Mouse (Mus musculus) C2C12 (cell line): ENCODE measurements around the gene Tbl1xr1. TPM values are rescaled to one million over a fixed set of nuclear protein-coding genes. Genes with fewer than 3 reads are reported as not detected.

Experiments used
- H3K27me3 ChIP-seq: one replicate; pipeline ENCODE4 v1.6.1; 2011; ENCODE audit not compliant: control insufficient read depth, insufficient read depth, insufficient read length
- H3K36me3 ChIP-seq: one replicate; pipeline ENCODE4 v1.6.1; 2011; ENCODE audit not compliant: control insufficient read depth, insufficient read depth
- H3K4me3 ChIP-seq: one replicate; pipeline ENCODE4 v1.5.1; 2011; ENCODE audit warnings: mild to moderate bottlenecking, control low read depth; ENCODE audit not compliant: poor library complexity, insufficient read depth, severe bottlenecking
- H3K79me2 ChIP-seq: one replicate; pipeline ENCODE4 v1.6.1; 2011; ENCODE audit not compliant: control insufficient read depth, insufficient read depth
- H3K79me3 ChIP-seq: one replicate; pipeline ENCODE4 v1.6.1; 2011; ENCODE audit warnings: low read depth, control low read depth
- H3ac ChIP-seq: one replicate; pipeline ENCODE3; 2011; ENCODE audit warnings: low read depth; ENCODE audit not compliant: control insufficient read depth, insufficient read length
- CEBPB ChIP-seq: IDR thresholded peaks from one replicate; pipeline ENCODE4 v1.6.1; 2011; ENCODE audit warnings: low read depth, mild to moderate bottlenecking, control low read depth, moderate library complexity
- CTCF ChIP-seq: IDR thresholded peaks from one replicate; pipeline ENCODE4 v1.5.1; 2011; ENCODE audit not compliant: control insufficient read depth, insufficient read depth, insufficient read length
- FOSL1 ChIP-seq: IDR thresholded peaks from one replicate; pipeline ENCODE4 v1.8.0; 2011; ENCODE audit warnings: mild to moderate bottlenecking, low read length; ENCODE audit not compliant: poor library complexity, insufficient read depth, severe bottlenecking
- MAX ChIP-seq: IDR thresholded peaks from one replicate; pipeline ENCODE4 v1.6.1; 2011; ENCODE audit warnings: mild to moderate bottlenecking, control low read depth
- MYOD1 ChIP-seq: IDR thresholded peaks from one replicate; pipeline ENCODE4 v1.6.1; 2011; ENCODE audit warnings: low read depth; ENCODE audit not compliant: control insufficient read depth, insufficient read length
- MYOG ChIP-seq: IDR thresholded peaks from one replicate; pipeline ENCODE4 v1.6.1; 2011; ENCODE audit not compliant: control insufficient read depth, insufficient read length; ENCODE audit errors: extremely low read depth
- USF1 ChIP-seq: IDR thresholded peaks from one replicate; pipeline ENCODE4 v1.6.1; 2011; ENCODE audit warnings: low read depth, mild to moderate bottlenecking, control low read depth, moderate library complexity
- polyA plus RNA-seq: library from polyadenylated mRNA; unstranded; fragments of >200 nt; fragmentation: generic; extraction: Trizol; gene quantifications from one replicate; pipeline ENCODE4 v1.2.1, GENCODE M21; 2012; ENCODE audit warnings: missing spikeins

Gene Tbl1xr1
- polyA plus RNA-seq, 1 experiment: 6.1 TPM

DNA sequence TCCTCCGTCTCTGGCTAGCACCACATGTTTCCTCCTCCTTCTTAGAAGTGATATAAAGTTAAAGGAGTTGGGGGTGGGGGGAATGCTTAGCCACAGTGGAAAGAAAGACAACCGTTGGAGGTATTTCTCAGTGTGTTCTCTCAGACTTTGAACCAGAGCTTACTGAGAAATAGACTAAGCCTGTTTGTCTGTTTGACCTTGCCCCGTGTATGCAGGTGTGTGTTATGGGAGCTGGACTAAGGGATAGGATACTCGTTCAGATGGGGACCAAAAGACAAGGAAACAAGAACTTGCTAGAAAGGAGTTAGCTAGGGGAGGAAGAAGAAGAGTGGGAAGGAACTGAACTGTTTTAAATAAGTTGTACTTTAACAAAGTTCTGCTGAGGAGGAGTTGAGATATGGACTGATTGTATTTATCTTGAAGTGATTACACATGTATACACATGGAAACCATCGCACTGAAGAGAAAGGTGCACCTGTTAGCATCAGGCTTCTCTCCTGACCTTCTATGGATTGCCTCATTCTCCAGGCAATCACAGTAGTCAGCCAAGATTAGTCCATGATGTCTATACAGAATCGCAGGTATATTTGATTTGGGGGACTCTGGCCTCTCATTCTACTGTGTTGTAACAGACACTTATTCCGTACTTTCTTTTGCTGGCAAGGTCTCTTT lies 117.9 kb downstream of the Tbl1xr1 start:
- Histone ChIP-seq H3K36me3 (peaks cover 77% of the 10 kb centered on the region), H3K27me3 (no peaks in the 10 kb centered on the region), H3ac (no peak overlapping the region), H3K4me3 (no peak overlapping the region), H3K79me3 (no peaks in the 10 kb centered on the region), H3K79me2 (no peaks in the 10 kb centered on the region)
- TF ChIP-seq CTCF: no peak
- TF ChIP-seq CEBPB: no peak
- TF ChIP-seq FOSL1: no peak
- no peak for TF ChIP-seq USF1
- no peak for TF ChIP-seq MAX
- TF ChIP-seq MYOG: no peak
- TF ChIP-seq MYOD1: no peak

DNA sequence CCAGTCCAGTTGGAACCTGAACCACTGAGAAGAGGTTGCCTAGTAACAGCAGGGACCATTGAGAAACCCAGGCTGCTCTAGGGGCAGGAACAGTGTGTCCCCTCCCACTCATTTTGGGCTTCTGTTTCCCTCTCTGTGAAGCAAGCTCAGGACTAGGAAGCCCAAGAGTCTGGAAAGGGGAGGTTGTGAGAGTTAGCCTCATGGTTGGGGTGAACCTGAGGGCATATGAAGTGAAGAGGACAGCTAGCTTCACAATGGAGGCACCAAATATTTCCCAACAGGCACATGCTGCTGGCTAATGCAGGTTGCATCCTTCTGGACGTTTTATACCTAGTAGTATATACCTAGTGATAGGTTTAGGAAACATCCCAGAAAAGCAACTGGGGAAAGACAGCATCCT lies 122.3 kb downstream of the Tbl1xr1 start:
- TF ChIP-seq FOSL1: no peak
- TF ChIP-seq CTCF: no peak

DNA sequence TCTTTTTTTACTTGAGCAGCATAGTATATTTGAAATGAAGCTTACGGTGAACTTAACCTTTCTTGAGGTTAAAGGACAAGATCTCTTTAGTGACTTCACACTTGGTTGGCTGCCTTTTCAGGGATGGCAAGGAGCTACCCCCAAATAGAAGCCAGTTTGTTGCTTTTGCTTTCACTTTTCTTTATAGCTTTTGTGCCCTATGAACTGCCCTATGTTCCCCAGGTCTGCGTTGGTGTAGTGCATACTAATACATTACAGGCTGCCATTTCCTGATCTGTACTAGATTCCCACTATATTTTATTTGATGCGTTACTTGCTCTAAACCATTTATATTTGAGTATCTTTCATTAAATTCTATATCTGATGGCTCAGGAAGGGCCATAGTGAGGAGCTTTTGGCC lies 127.7 kb downstream of the Tbl1xr1 start:
- peaks cover 42% of the 10 kb centered on the region for H3K36me3 ChIP-seq

More for the DNA sequence above, 122.3 kb downstream of the Tbl1xr1 start:
- H3ac ChIP-seq: no peak overlapping the region
- H3K36me3 ChIP-seq: peaks cover 66% of the 10 kb centered on the region
- no peaks in the 10 kb centered on the region for H3K79me2 ChIP-seq
- H3K27me3 ChIP-seq: no peaks in the 10 kb centered on the region
- no peaks in the 10 kb centered on the region for H3K79me3 ChIP-seq
- no peak overlapping the region for H3K4me3 ChIP-seq

DNA sequence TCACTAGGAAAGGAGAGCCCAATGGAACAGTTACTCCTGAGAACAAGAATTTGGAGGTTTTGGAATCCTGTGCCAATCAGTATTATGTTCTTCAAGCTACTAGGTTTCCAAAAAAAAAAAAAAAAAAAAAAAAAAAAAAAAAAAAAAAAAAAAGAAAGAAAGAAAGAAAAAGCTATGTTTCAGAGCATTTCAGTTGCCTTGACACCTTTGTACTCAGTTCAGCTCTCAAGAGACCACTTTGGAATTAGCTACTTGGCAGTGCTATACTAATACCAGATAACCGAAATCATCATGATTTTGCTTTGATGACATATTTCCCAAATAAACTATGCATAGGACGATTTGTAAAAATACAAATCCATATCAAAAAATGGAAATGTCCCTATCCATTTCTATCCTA lies 145.1 kb downstream of the Tbl1xr1 start:
- TF ChIP-seq FOSL1 (no peak), CEBPB (no peak), MYOG (no peak), MYOD1 (no peak), USF1 (no peak), MAX (no peak), CTCF (no peak)
- Histone ChIP-seq H3K27me3 (no peaks in the 10 kb centered on the region), H3K36me3 (no peaks in the 10 kb centered on the region)

More for the DNA sequence above, 127.7 kb downstream of the Tbl1xr1 start:
- H3K4me3 ChIP-seq: no peak overlapping the region
- no peaks in the 10 kb centered on the region for H3K79me2 ChIP-seq
- H3ac ChIP-seq: no peak overlapping the region
- TF ChIP-seq CTCF (no peak), MYOD1 (no peak), USF1 (no peak), CEBPB (no peak), MAX (no peak), FOSL1 (no peak), MYOG (no peak)
- no peaks in the 10 kb centered on the region for H3K79me3 ChIP-seq
- H3K27me3 ChIP-seq: no peaks in the 10 kb centered on the region

DNA sequence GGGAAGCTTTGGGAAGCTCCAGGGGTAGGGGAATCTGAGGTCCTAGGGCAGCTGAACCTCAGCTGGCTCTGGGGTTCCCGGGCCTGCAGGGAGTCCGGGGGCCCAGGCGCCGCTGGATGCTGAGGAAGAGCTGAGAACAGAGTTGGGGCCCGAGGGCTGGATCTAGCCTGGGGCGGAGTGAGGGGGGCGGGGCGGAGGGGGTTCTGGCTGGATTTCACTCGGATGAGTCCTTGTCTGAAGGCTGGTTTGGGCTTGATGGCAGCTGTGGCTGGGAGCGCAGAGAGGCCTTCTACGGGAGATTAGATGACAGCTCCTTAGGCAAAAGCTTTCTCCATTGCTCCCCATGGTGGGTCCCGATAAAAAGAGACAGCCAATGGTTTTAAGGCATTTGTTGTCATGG lies 145.9 kb downstream of the Tbl1xr1 start:
- Histone ChIP-seq H3K79me2 (no peaks in the 10 kb centered on the region), H3ac (no peak overlapping the region), H3K27me3 (no peaks in the 10 kb centered on the region), H3K4me3 (no peak overlapping the region), H3K79me3 (no peaks in the 10 kb centered on the region), H3K36me3 (no peaks in the 10 kb centered on the region)
- TF ChIP-seq MYOD1 (no peak), CTCF (no peak), MYOG (no peak), MAX (no peak), FOSL1 (no peak), CEBPB (no peak)

More for the DNA sequence above, 145.1 kb downstream of the Tbl1xr1 start:
- no peak overlapping the region for H3K4me3 ChIP-seq
- no peaks in the 10 kb centered on the region for H3K79me2 ChIP-seq
- H3ac ChIP-seq: no peak overlapping the region
- H3K79me3 ChIP-seq: no peaks in the 10 kb centered on the region

DNA sequence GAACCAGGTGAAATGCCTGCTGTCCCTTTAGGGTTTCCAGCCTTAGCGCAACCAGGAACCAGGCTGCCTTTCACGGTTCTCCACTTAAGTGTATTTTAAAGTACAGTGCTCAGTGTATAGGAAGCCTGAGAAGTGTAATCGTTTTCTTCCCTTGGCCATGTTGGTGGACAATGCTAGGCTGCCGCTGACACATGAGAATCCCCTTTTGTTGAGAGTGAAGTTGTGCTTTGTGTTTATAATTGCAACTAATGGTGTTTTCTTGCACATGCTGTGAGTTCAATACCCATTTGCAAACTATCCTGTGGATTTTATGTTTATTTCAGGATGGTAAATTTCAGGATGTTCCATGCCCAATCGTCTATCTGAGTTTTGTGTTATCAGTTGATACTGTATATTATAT lies 146.6 kb downstream of the Tbl1xr1 start:
- H3ac ChIP-seq: no peak overlapping the region

More for the DNA sequence above, 146.6 kb downstream of the Tbl1xr1 start:
- Histone ChIP-seq H3K36me3 (no peaks in the 10 kb centered on the region), H3K4me3 (no peak overlapping the region), H3K79me2 (no peaks in the 10 kb centered on the region), H3K27me3 (no peaks in the 10 kb centered on the region), H3K79me3 (no peaks in the 10 kb centered on the region)
- TF ChIP-seq MAX (no peak), MYOG (no peak), USF1 (no peak), FOSL1 (no peak), CTCF (no peak), MYOD1 (no peak), CEBPB (no peak)
